Mouse (Mus musculus): ENCODE data around the gene 2810006K23Rik. TPM values are rescaled to one million over a fixed set of nuclear protein-coding genes. Genes with fewer than 3 reads are reported as not detected.
A peak's percentile ranks its signal among the peaks of the same experiment; 100 is the strongest.
"Not testable (repeated sequence)": the region's sequence is repeated elsewhere in the genome, so short reads cannot be mapped to it uniquely, and the experiment has no call there.

Gene 2810006K23Rik
- polyA plus RNA-seq, 1 experiment from 2014 or later = 17.4 TPM

DNA sequence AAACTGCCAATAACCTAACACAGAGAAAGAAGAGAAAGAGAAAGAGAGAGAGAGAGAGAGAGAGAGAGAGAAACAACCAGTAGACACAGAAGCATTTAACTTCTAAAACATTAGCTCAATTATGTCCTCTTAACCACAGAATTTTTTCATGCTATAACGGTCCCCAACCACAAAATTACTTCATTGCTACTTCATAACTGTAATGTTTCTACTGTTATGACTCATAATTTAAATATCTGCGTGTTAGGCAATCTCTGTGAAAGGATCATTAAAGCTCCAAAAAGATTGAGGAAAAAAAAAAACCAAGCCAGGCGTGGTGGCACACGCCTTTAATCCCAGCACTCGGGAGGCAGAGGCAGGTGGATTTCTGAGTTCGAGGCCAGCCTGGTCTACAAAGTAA lies 25.0 kb upstream of the 2810006K23Rik start:
- not testable (repeated sequence) for H3K4me1 ChIP-seq (replicated peaks; ENCODE audit: control insufficient read depth, insufficient read depth, low read length); H3K4me2 ChIP-seq (ENCODE audit: low read length); H3K9ac ChIP-seq (replicated peaks; ENCODE audit: low read depth, low read length); H3K27me3 ChIP-seq (replicated peaks; ENCODE audit: control insufficient read depth, insufficient read depth, low read length); H3K27ac ChIP-seq (ENCODE audit: low read length); H3K9me3 ChIP-seq (ENCODE audit: control insufficient read depth, low read length); H3K4me3 ChIP-seq (replicated peaks; ENCODE audit: low read length); ATAC-seq
- H3K36me3 ChIP-seq (ENCODE audit: control insufficient read depth, insufficient read depth) = peaks cover 16% of the 10 kb centered on the region
- 95% methylated on average over 6 of the region's 6 CpGs for WGBS

- H3K4me3 ChIP-seq (replicated peaks; ENCODE audit: low read length) = no peak overlapping the region
- H3K27me3 ChIP-seq (replicated peaks; ENCODE audit: control insufficient read depth, insufficient read depth, low read length) = no peaks in the 10 kb centered on the region
- H3K4me2 ChIP-seq (ENCODE audit: low read length) = no peak overlapping the region
- H3K36me3 ChIP-seq (ENCODE audit: control insufficient read depth, insufficient read depth) = peaks cover 37% of the 10 kb centered on the region
- WGBS = 52% methylated on average over 10 of the region's 10 CpGs
- no peaks in the 10 kb centered on the region for H3K4me1 ChIP-seq (replicated peaks; ENCODE audit: control insufficient read depth, insufficient read depth, low read length)
- H3K27ac ChIP-seq (ENCODE audit: low read length) = no peak overlapping the region
- no peak for ATAC-seq
- no peak overlapping the region for H3K9ac ChIP-seq (replicated peaks; ENCODE audit: low read depth, low read length)
- H3K9me3 ChIP-seq (ENCODE audit: control insufficient read depth, low read length) = peaks cover 5% of the 10 kb centered on the region; the same call in 1 of the 2 replicates
These were observed 18.7 kb upstream of the 2810006K23Rik start for GRCm38 (mm10) chr5:124309155-124309554.

DNA sequence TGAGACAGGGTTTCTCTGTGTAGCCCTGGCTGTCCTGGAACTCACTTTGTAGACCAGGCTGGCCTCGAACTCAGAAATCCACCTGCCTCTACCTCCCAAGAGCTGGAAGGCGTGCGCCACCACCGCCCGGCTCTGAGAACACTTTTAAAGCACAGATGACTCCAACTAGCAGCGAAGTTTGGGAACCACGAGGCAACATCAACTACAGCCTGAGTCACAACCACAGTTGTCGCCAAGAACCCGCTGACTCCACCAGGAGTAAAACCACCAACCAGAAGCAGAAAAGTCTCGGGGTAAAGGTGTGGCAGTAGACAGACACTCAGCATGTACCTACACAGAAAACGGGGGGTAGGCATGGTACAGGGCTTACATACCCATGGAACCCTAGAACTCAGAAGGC lies 17.8 kb upstream of the 2810006K23Rik start:
- no peak for ATAC-seq
- H3K4me2 ChIP-seq (ENCODE audit: low read length) = no peak overlapping the region
- H3K27ac ChIP-seq (ENCODE audit: low read length) = no peak overlapping the region
- WGBS = 94% methylated on average over 11 of the region's 11 CpGs
- no peaks in the 10 kb centered on the region for H3K27me3 ChIP-seq (replicated peaks; ENCODE audit: control insufficient read depth, insufficient read depth, low read length)
- no peak overlapping the region for H3K9ac ChIP-seq (replicated peaks; ENCODE audit: low read depth, low read length)
- no peaks in the 10 kb centered on the region for H3K4me1 ChIP-seq (replicated peaks; ENCODE audit: control insufficient read depth, insufficient read depth, low read length)
- peaks cover 5% of the 10 kb centered on the region; the same call in 1 of the 2 replicates for H3K9me3 ChIP-seq (ENCODE audit: control insufficient read depth, low read length)
- H3K4me3 ChIP-seq (replicated peaks; ENCODE audit: low read length) = no peak overlapping the region
- H3K36me3 ChIP-seq (ENCODE audit: control insufficient read depth, insufficient read depth) = peaks cover 45% of the 10 kb centered on the region

DNA sequence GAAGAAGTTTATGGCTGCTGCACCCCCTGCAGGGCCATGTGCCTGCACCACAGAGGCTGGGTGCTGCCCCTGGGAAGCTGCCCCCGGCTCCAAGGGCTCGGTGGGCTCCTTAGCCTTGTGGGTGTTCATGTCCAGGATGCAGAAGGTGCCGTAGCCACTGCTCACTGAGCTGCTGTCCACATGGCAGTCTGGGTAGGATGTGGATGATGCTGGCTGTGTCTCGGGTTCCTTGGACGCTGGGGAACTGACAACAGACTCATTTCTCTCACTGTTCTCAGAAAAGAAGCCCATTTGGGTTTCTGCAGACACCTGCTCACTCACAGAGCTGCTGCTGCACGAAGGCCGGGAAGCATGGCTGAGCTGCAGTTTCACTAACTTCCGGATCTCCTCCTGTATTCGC lies 12.4 kb upstream of the 2810006K23Rik start:
- H3K4me3 ChIP-seq (replicated peaks; ENCODE audit: low read length) = no peak overlapping the region
- no peak overlapping the region for H3K27ac ChIP-seq (ENCODE audit: low read length)
- no peak for ATAC-seq
- 90% methylated on average over 9 of the region's 9 CpGs for WGBS
- H3K9me3 ChIP-seq (ENCODE audit: control insufficient read depth, low read length) = peaks cover 5% of the 10 kb centered on the region; the same call in 1 of the 2 replicates
- H3K4me1 ChIP-seq (replicated peaks; ENCODE audit: control insufficient read depth, insufficient read depth, low read length) = no peaks in the 10 kb centered on the region
- H3K4me2 ChIP-seq (ENCODE audit: low read length) = no peak overlapping the region
- peaks cover 39% of the 10 kb centered on the region for H3K36me3 ChIP-seq (ENCODE audit: control insufficient read depth, insufficient read depth)
- no peaks in the 10 kb centered on the region for H3K27me3 ChIP-seq (replicated peaks; ENCODE audit: control insufficient read depth, insufficient read depth, low read length)
- H3K9ac ChIP-seq (replicated peaks; ENCODE audit: low read depth, low read length) = no peak overlapping the region

DNA sequence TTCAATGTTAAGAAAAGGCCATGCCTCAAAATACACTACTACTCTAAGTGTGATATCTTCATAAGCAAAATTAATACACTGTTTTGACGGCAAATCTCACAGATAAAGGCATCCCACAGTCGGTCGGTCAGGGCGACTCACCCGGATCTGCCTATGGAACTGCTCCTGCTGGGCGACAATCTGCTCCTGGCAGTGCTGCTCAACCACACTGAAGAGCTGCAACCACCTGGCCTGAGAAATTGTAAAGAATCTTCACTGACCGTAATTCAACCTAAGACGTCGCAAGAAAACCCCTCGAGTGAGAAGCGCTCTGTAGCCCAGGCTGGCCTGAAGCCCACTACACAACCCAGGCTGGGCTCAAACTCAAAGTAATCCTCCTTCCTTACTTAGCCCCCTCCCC lies 11.9 kb upstream of the 2810006K23Rik start:
- H3K9me3 ChIP-seq (ENCODE audit: control insufficient read depth, low read length) = peaks cover 5% of the 10 kb centered on the region; the same call in 1 of the 2 replicates
- H3K4me3 ChIP-seq (replicated peaks; ENCODE audit: low read length) = no peak overlapping the region
- no peak for ATAC-seq
- H3K36me3 ChIP-seq (ENCODE audit: control insufficient read depth, insufficient read depth) = peaks cover 39% of the 10 kb centered on the region
- 87% methylated on average over 11 of the region's 11 CpGs for WGBS
- no peak overlapping the region for H3K27ac ChIP-seq (ENCODE audit: low read length)
- H3K27me3 ChIP-seq (replicated peaks; ENCODE audit: control insufficient read depth, insufficient read depth, low read length) = no peaks in the 10 kb centered on the region
- H3K4me1 ChIP-seq (replicated peaks; ENCODE audit: control insufficient read depth, insufficient read depth, low read length) = no peaks in the 10 kb centered on the region
- H3K4me2 ChIP-seq (ENCODE audit: low read length) = no peak overlapping the region
- H3K9ac ChIP-seq (replicated peaks; ENCODE audit: low read depth, low read length) = no peak overlapping the region

DNA sequence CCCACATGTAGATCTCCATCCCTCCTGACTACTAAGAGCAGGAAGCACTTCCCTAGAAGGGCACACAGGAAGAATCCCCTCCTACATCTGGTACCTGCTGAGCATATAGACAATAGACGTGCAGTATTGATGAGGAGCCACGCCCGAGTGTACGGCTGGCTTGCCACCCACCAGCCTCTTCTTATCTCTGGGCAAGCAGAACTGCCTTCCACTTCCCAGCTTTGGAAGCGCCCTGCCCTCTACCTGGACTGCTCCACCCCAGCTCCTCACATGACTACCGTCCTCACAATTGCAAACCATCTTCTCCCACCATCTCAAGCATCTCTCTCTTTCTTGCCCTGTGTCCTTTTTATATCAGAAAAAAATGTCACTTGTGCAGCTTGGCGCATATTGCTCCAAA lies 10.2 kb upstream of the 2810006K23Rik start:
- Histone ChIP-seq H3K36me3 (ENCODE audit: control insufficient read depth, insufficient read depth) (peaks cover 24% of the 10 kb centered on the region), H3K27ac (ENCODE audit: low read length) (no peak overlapping the region), H3K9me3 (ENCODE audit: control insufficient read depth, low read length) (no peaks in the 10 kb centered on the region), H3K4me1 (replicated peaks; ENCODE audit: control insufficient read depth, insufficient read depth, low read length) (no peaks in the 10 kb centered on the region), H3K4me2 (ENCODE audit: low read length) (no peak overlapping the region), H3K4me3 (replicated peaks; ENCODE audit: low read length) (no peak overlapping the region), H3K27me3 (replicated peaks; ENCODE audit: control insufficient read depth, insufficient read depth, low read length) (no peaks in the 10 kb centered on the region), H3K9ac (replicated peaks; ENCODE audit: low read depth, low read length) (no peak overlapping the region)
- no peak for ATAC-seq
- WGBS = 96% methylated on average over 7 of the region's 7 CpGs

GRCm38 (mm10) chr5:124326829-124327228 lies 1.1 kb upstream of the 2810006K23Rik start:
- H3K27me3 ChIP-seq (replicated peaks; ENCODE audit: control insufficient read depth, insufficient read depth, low read length) = no peaks in the 10 kb centered on the region
- no peak for ATAC-seq

DNA sequence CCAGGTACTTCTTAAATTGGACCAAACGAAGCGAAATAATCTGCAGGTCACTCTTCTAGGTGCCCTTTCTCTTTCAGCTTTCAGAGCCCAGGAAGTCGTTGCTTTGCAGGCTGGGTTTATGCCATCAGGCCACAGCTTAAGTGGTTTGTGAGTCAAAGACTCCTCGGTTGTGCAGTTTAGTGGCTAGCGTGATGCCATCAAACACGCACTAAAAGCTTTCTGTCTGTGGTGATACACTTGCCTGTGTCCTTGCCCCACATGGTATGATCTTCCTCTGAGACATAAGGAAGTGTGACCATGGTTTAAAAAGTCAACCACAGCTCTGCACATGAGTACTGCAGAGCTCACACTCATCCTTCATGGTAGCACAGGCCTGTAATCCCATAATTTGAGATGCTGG lies 2.2 kb downstream of the 2810006K23Rik start:
- Histone ChIP-seq H3K9ac (replicated peaks; ENCODE audit: low read depth, low read length) (no peak overlapping the region), H3K4me3 (replicated peaks; ENCODE audit: low read length) (no peak overlapping the region), H3K27me3 (replicated peaks; ENCODE audit: control insufficient read depth, insufficient read depth, low read length) (no peaks in the 10 kb centered on the region), H3K9me3 (ENCODE audit: control insufficient read depth, low read length) (no peaks in the 10 kb centered on the region), H3K36me3 (ENCODE audit: control insufficient read depth, insufficient read depth) (no peaks in the 10 kb centered on the region), H3K4me2 (ENCODE audit: low read length) (no peak overlapping the region), H3K4me1 (replicated peaks; ENCODE audit: control insufficient read depth, insufficient read depth, low read length) (peaks cover 33% of the 10 kb centered on the region), H3K27ac (ENCODE audit: low read length) (no peak overlapping the region)
- no peak for ATAC-seq
- WGBS = 85% methylated on average over 6 of the region's 6 CpGs

More at GRCm38 (mm10) chr5:124326829-124327228, 1.1 kb upstream of the 2810006K23Rik start:
- peak overlapping the region; percentile 97 for H3K27ac ChIP-seq (ENCODE audit: low read length)
- H3K9me3 ChIP-seq (ENCODE audit: control insufficient read depth, low read length) = no peaks in the 10 kb centered on the region
- H3K4me2 ChIP-seq (ENCODE audit: low read length) = peak overlapping the region; percentile 87
- no peaks in the 10 kb centered on the region for H3K36me3 ChIP-seq (ENCODE audit: control insufficient read depth, insufficient read depth)
- peak overlapping the region; percentile 71 for H3K4me3 ChIP-seq (replicated peaks; ENCODE audit: low read length)
- 0% methylated on average over 8 of the region's 8 CpGs for WGBS
- peak overlapping the region; percentile 73 for H3K9ac ChIP-seq (replicated peaks; ENCODE audit: low read depth, low read length)
- peaks cover 17% of the 10 kb centered on the region for H3K4me1 ChIP-seq (replicated peaks; ENCODE audit: control insufficient read depth, insufficient read depth, low read length)

DNA sequence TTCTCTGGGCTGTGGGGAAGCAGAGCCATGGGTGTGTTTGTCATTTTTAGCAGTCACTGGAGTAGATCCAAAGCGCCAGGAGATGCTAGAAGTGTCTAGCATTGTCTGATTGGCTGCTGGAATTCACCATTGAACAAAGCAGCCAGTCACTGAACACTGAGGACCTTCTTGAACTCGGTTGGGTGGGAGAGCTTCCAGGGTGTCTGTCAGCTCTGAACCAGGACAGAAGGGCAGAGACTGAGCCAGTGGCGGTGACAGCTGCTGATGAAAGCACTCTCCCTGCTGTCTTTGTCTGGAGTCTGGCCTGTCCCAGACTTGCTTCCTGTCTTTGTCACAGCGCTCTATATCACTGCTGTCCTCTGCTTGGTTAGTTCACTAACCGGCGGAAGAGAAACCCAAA lies 6.5 kb downstream of the 2810006K23Rik start:
- H3K9ac ChIP-seq (replicated peaks; ENCODE audit: low read depth, low read length) = peak overlapping the region; percentile 19; the same call in 1 of the 2 replicates
- WGBS = 18% methylated on average over 6 of the region's 6 CpGs
- no peaks in the 10 kb centered on the region for H3K9me3 ChIP-seq (ENCODE audit: control insufficient read depth, low read length)
- H3K27ac ChIP-seq (ENCODE audit: low read length) = peak overlapping the region; percentile 95
- peaks cover 49% of the 10 kb centered on the region for H3K4me1 ChIP-seq (replicated peaks; ENCODE audit: control insufficient read depth, insufficient read depth, low read length)
- peak; percentile 92 for ATAC-seq
- no peak overlapping the region for H3K4me3 ChIP-seq (replicated peaks; ENCODE audit: low read length)
- H3K36me3 ChIP-seq (ENCODE audit: control insufficient read depth, insufficient read depth) = no peaks in the 10 kb centered on the region
- H3K27me3 ChIP-seq (replicated peaks; ENCODE audit: control insufficient read depth, insufficient read depth, low read length) = no peaks in the 10 kb centered on the region
- H3K4me2 ChIP-seq (ENCODE audit: low read length) = no peak overlapping the region

- H3K27ac ChIP-seq (ENCODE audit: low read length) = peak overlapping the region; percentile 85
- no peaks in the 10 kb centered on the region for H3K36me3 ChIP-seq (ENCODE audit: control insufficient read depth, insufficient read depth)
- H3K4me2 ChIP-seq (ENCODE audit: low read length) = no peak overlapping the region
- no peaks in the 10 kb centered on the region for H3K9me3 ChIP-seq (ENCODE audit: control insufficient read depth, low read length)
- WGBS = 78% methylated on average over 9 of the region's 9 CpGs
- no peak overlapping the region; the same call in 1 of the 2 replicates for H3K9ac ChIP-seq (replicated peaks; ENCODE audit: low read depth, low read length)
- H3K4me3 ChIP-seq (replicated peaks; ENCODE audit: low read length) = no peak overlapping the region
- H3K27me3 ChIP-seq (replicated peaks; ENCODE audit: control insufficient read depth, insufficient read depth, low read length) = no peaks in the 10 kb centered on the region
- no peak for ATAC-seq
- peaks cover 51% of the 10 kb centered on the region for H3K4me1 ChIP-seq (replicated peaks; ENCODE audit: control insufficient read depth, insufficient read depth, low read length)
These were observed 9.2 kb downstream of the 2810006K23Rik start for GRCm38 (mm10) chr5:124337103-124337502.

Measured in forebrain, embryonic 16.5 days (tissue).